ENCODE assay signal across 1 mouse cellular context in the genomic region with DNA sequence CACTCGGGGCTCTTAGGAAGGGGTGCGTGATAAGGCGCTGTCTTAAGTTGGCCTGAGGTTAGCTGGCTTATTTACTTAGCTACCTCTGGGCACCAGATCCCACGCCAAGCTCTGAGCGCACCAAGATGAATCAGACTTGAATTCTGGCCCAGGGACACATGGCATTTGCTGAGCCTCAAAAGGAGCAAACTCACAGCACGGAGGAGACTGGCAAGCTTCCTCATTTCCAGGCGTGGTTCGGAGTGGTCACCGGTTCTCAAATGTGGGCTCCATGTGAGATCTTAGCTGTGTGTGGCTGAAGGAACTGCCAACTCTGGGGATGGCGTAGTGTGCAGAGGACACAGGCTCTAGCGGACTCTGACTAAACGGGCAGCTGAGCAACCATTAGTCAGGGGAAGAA.
A peak's percentile ranks its signal among the peaks of the same experiment; 100 is the strongest.
TF ChIP-seq lines count a peak whose summit lies in the region.

No protein-coding gene starts in this region.

TF ChIP-seq in CH12.LX, 34 proteins besides CTCF, POLR2A, EP300 and RAD21 (continued from another document):
- TF ChIP-seq MYC (IDR thresholded peaks at IDR 0.05; ENCODE audit: low read depth, low read length): peak; percentile 49; the same call in 1 of the 2 replicates
